Mouse (Mus musculus) thymus, adult 2 months (tissue): Measurements from ENCODE around the gene Gpr1. TPM values are rescaled to one million over a fixed set of nuclear protein-coding genes. Genes with fewer than 3 reads are reported as not detected.
A peak's percentile ranks its signal among the peaks of the same experiment; 100 is the strongest.
"Not testable (repeated sequence)": the region's sequence is repeated elsewhere in the genome, so short reads cannot be mapped to it uniquely, and the experiment has no call there.

Experiments used
- DNase-seq: peaks from one replicate; pipeline ENCODE4 v3.0.0; 2021
- H3K27ac ChIP-seq: fragments of 200-500 bp; 2 replicates; pipeline ENCODE4 v1.5.1; 2012; ENCODE audit warnings: low read length, control low read depth; ENCODE audit not compliant: control insufficient read depth, insufficient read depth
- H3K27me3 ChIP-seq: fragments of 200-500 bp; 2 replicates; pipeline ENCODE4 v1.6.1; 2012; ENCODE audit warnings: mild to moderate bottlenecking, low read length, moderate library complexity, mixed read lengths; ENCODE audit not compliant: control insufficient read depth, insufficient read depth
- H3K36me3 ChIP-seq: fragments of 200-500 bp; 2 replicates; pipeline ENCODE4 v1.6.1; 2012; ENCODE audit warnings: mild to moderate bottlenecking, low read length, moderate library complexity; ENCODE audit not compliant: control insufficient read depth, insufficient read depth
- H3K4me1 ChIP-seq: fragments of 200-500 bp; replicated peaks from 2 replicates; pipeline ENCODE4 v1.6.1; 2012; ENCODE audit warnings: low read length; ENCODE audit not compliant: control insufficient read depth, insufficient read depth
- H3K4me3 ChIP-seq: fragments of 200-500 bp; 2 replicates; pipeline ENCODE4 v1.5.1; 2012; ENCODE audit warnings: mild to moderate bottlenecking, low read length, control low read depth, moderate library complexity; ENCODE audit not compliant: control insufficient read depth, insufficient read depth
- CTCF ChIP-seq: fragments of 200-500 bp; IDR thresholded peaks from 2 replicates; pipeline ENCODE4 v1.5.1; 2012; ENCODE audit warnings: mild to moderate bottlenecking, control low read depth, low read length, moderate library complexity, borderline replicate concordance; ENCODE audit not compliant: control insufficient read depth, poor library complexity, insufficient read depth; ENCODE audit errors: extremely low read depth
- POLR2A ChIP-seq: fragments of 200-500 bp; IDR thresholded peaks from 2 replicates; pipeline ENCODE4 v1.6.1; 2012; ENCODE audit warnings: mild to moderate bottlenecking, low read length, control low read depth, moderate library complexity; ENCODE audit not compliant: control insufficient read depth, poor library complexity, insufficient read depth; ENCODE audit errors: extremely low read depth
- WGBS: fragments of 180-500 bp; shearing (Covaris S2); methylation state at CpG from one replicate; pipeline ENCODE4 v1.1.7; 2018; 5-methylcytosine and 5-hydroxymethylcytosine counted together
- polyA plus RNA-seq: library from polyadenylated mRNA; depleted of rRNA; stranded (reverse); fragments of >200 nt; gene quantifications from 2 replicates; pipeline ENCODE4 v1.2.3, GENCODE M21; 2012; rRNA removed

Gene Gpr1
- polyA plus RNA-seq, 1 experiment = 1.0 TPM

DNA sequence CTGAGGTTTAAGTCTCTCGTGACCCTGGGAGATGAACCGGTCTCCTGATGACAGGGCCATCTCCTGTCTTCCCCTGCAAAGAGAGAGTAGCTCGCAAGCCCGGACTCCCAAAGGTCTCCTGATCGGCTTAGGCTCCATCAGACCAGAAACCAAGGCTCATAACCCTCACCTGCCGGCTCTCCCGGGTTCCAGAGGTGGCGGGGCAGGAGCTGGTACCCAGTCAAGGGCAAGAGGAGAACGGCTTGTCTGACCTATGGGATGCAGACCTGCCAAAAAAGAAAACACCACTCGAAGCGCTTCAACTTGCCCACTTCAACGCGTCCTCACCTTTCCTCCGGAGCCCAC is 38.1 kb downstream of the Gpr1 start:
- Histone ChIP-seq H3K27me3 (no peaks in the 10 kb centered on the region), H3K4me3 (peak overlapping the region; percentile 83), H3K4me1 (peaks cover 9% of the 10 kb centered on the region), H3K27ac (peak overlapping the region; percentile 16), H3K36me3 (peaks cover 18% of the 10 kb centered on the region)
- TF ChIP-seq CTCF = no peak
- TF ChIP-seq POLR2A = no peak
- DNase-seq = no peak
- WGBS = under 1% methylated on average over 14 of the region's 14 CpGs

DNA sequence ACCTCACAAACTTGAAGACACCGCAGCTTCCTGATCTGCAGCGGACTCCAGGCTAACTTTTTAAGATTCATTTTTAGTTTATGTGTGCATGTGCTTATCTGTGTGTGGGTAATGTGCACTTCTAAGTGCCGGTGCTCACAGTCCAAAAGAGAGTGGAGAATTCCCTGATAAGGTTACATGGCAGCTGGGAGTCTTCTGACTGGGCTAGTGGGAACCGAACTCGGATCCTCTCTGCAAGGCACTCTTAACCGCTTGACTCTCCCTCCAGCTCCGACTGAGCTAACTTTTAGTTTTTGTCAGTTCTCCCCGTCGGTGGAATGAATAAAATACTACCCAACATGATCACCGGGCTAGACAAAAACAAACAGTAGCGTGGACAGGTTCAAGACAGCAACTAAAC is 38.5 kb downstream of the Gpr1 start:
- no peak overlapping the region for H3K27ac ChIP-seq
- no peaks in the 10 kb centered on the region for H3K27me3 ChIP-seq
- peaks cover 9% of the 10 kb centered on the region for H3K4me1 ChIP-seq
- H3K4me3 ChIP-seq = peak overlapping the region; percentile 83
- no peak for TF ChIP-seq CTCF
- no peak for TF ChIP-seq POLR2A
- peaks cover 21% of the 10 kb centered on the region for H3K36me3 ChIP-seq
- DNase-seq = no peak
- 6% methylated on average over 11 of the region's 11 CpGs for WGBS

DNA sequence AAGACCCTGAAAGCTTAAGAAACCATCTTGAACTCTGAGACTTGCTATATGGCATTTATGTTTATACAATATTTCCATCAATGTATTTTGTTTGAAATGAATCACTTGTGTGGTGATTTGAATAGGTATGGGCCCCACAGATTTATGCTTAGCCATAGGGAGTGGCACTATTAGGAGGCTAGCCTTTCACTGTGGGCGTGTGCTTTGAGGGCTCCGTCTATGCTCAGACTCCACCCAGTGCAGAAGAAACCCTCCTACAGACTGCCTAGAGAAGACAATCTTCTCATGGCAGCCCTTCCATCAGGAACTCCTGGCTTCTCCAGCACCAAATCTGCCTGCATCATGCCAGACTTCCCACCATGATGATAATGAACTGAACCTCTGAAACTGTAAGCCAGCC is 45.7 kb downstream of the Gpr1 start:
- 96% methylated on average over 2 of the region's 2 CpGs for WGBS
- H3K27ac ChIP-seq = no peak overlapping the region
- H3K27me3 ChIP-seq = no peaks in the 10 kb centered on the region
- no peak for DNase-seq
- H3K36me3 ChIP-seq = peaks cover 64% of the 10 kb centered on the region
- H3K4me1 ChIP-seq = no peaks in the 10 kb centered on the region
- TF ChIP-seq CTCF = no peak
- no peak for TF ChIP-seq POLR2A
- no peak overlapping the region for H3K4me3 ChIP-seq

GRCm38 (mm10) chr1:63140231-63140630 is 74.1 kb downstream of the Gpr1 start:
- Histone ChIP-seq H3K27me3 (no peaks in the 10 kb centered on the region), H3K36me3 (peaks cover 27% of the 10 kb centered on the region), H3K27ac (no peak overlapping the region), H3K4me1 (no peaks in the 10 kb centered on the region), H3K4me3 (no peak overlapping the region)
- TF ChIP-seq POLR2A (no peak), CTCF (no peak)
- DNase-seq = no peak
- WGBS = 97% methylated on average over 13 of the region's 13 CpGs

- not testable (repeated sequence) for H3K4me1 ChIP-seq, H3K27me3 ChIP-seq, DNase-seq, H3K27ac ChIP-seq, H3K4me3 ChIP-seq
- 100% methylated on average over 1 of the region's 1 CpGs for WGBS
- H3K36me3 ChIP-seq = peaks cover 11% of the 10 kb centered on the region; the same call in 1 of the 2 replicates
These were observed 75.8 kb downstream of the Gpr1 start for GRCm38 (mm10) chr1:63138586-63138985.

GRCm38 (mm10) chr1:63137971-63138370 is 76.4 kb downstream of the Gpr1 start:
- DNase-seq = no peak
- Histone ChIP-seq H3K4me1 (no peaks in the 10 kb centered on the region), H3K36me3 (peaks cover 11% of the 10 kb centered on the region; the same call in 1 of the 2 replicates), H3K27ac (no peak overlapping the region), H3K27me3 (no peaks in the 10 kb centered on the region), H3K4me3 (no peak overlapping the region)
- TF ChIP-seq POLR2A = no peak
- TF ChIP-seq CTCF = no peak
- 97% methylated on average over 2 of the region's 2 CpGs for WGBS

- 84% methylated on average over 3 of the region's 3 CpGs for WGBS
These were observed 79.8 kb downstream of the Gpr1 start for GRCm38 (mm10) chr1:63134530-63134929.

More at GRCm38 (mm10) chr1:63134530-63134929, 79.8 kb downstream of the Gpr1 start:
- peaks cover 6% of the 10 kb centered on the region for H3K4me1 ChIP-seq
- no peaks in the 10 kb centered on the region for H3K36me3 ChIP-seq
- TF ChIP-seq POLR2A (no peak), CTCF (no peak)
- H3K27me3 ChIP-seq = no peaks in the 10 kb centered on the region
- H3K27ac ChIP-seq = no peak overlapping the region
- no peak overlapping the region for H3K4me3 ChIP-seq
- no peak for DNase-seq

Other genes starting within 250 kb of the Gpr1 start
- gene Ino80d, start 99.9 kb downstream of the Gpr1 start, polyA plus RNA-seq = 40.4 and 48.5 TPM in 2 replicates
- gene Eef1b2, start 37.7 kb downstream of the Gpr1 start, polyA plus RNA-seq = 602 and 607 TPM in 2 replicates
- 36.2 and 51.5 TPM in 2 replicates for gene Ndufs1, start 37.7 kb downstream of the Gpr1 start, polyA plus RNA-seq
- gene Zdbf2, start 58.7 kb upstream of the Gpr1 start, polyA plus RNA-seq = 0.03 and 0.04 TPM in 2 replicates
- 6.1 and 7.1 TPM in 2 replicates for gene Adam23, start 231.3 kb upstream of the Gpr1 start, polyA plus RNA-seq